Mouse (Mus musculus) heart, adult 2 months (tissue): ENCODE results near the gene Bnipl.

Experiments
- CTCF ChIP-seq: fragments of 200-600 bp; IDR thresholded peaks from 2 replicates; pipeline ENCODE4 v1.8.1; 2022; ENCODE audit warnings: antibody characterized with exemption, mild to moderate bottlenecking, moderate library complexity
- EP300 ChIP-seq: fragments of 200-500 bp; IDR thresholded peaks from 2 replicates; pipeline ENCODE4 v1.6.1; 2011; ENCODE audit warnings: low read depth, low read length, control low read depth; ENCODE audit not compliant: insufficient read depth
- POLR2A ChIP-seq: fragments of 200-500 bp; IDR thresholded peaks from 2 replicates; pipeline ENCODE4 v1.6.1; 2011; ENCODE audit warnings: mild to moderate bottlenecking, low read depth, low read length, control low read depth; ENCODE audit not compliant: insufficient read depth

GRCm38 (mm10) chr3:95195772-95196171 is 55.2 kb downstream of the Bnipl start:
- TF ChIP-seq CTCF (no peak), POLR2A (no peak), EP300 (no peak)
